Mouse (Mus musculus) liver, embryonic 14.5 days (tissue): ENCODE measurements around the gene Tmtc1. TPM values are rescaled to one million over a fixed set of nuclear protein-coding genes. Genes with fewer than 3 reads are reported as not detected.

Experiments
- ATAC-seq: fragments of 200-750 bp; cut with Nextera tagmentation; 2 replicates; pipeline ENCODE4 v1.8.0; 2017; ENCODE audit warnings: moderate number of reproducible peaks, mild to moderate bottlenecking, moderate library complexity; ENCODE audit not compliant: insufficient read depth
- DNase-seq, 3 experiments: peaks; one replicate each; pipeline ENCODE4 v3.0.0-alpha.2; 2012 to 2013; ENCODE audit warnings: low read depth in 3 of 3, low spot score in 3 of 3
- H3K27ac ChIP-seq: fragments of 300-500 bp; sonication (generic); 2 replicates; pipeline ENCODE4 v1.5.1; 2014; ENCODE audit warnings: moderate library complexity, mild to moderate bottlenecking, control low read depth, inconsistent platforms
- H3K27me3 ChIP-seq: fragments of 300-500 bp; sonication (generic); 2 replicates; pipeline ENCODE4 v1.6.1; 2014; ENCODE audit warnings: mild to moderate bottlenecking, low read length, moderate library complexity; ENCODE audit not compliant: control insufficient read depth, insufficient read depth
- H3K36me3 ChIP-seq: fragments of 300-500 bp; sonication (generic); replicated peaks from 2 replicates; pipeline ENCODE4 v1.6.1; 2014; ENCODE audit warnings: low read depth; ENCODE audit not compliant: control insufficient read depth, insufficient read depth
- H3K4me1 ChIP-seq, 2 experiments: fragments of 200-500 bp in 1 of 2; fragments of 300-500 bp in 1 of 2; sonication (generic) in 1 of 2; replicated peaks; 2 replicates each; pipeline ENCODE4 v1.6.1; 2012 to 2014; ENCODE audit warnings: antibody characterized with exemption in 1 of 2, inconsistent platforms in 1 of 2, low read length in 1 of 2; ENCODE audit not compliant: control insufficient read depth in 2 of 2, insufficient read depth in 2 of 2
- H3K4me2 ChIP-seq: fragments of 300-500 bp; sonication (generic); 2 replicates; pipeline ENCODE4 v1.6.1; 2014; ENCODE audit warnings: low read depth, mild to moderate bottlenecking, control low read depth, moderate library complexity
- H3K4me3 ChIP-seq, 2 experiments: fragments of 200-500 bp in 1 of 2; fragments of 300-500 bp in 1 of 2; sonication (generic) in 1 of 2; 2 replicates each; pipeline ENCODE4 v1.5.1; 2012 to 2014; ENCODE audit warnings: low read depth in 2 of 2, low read length in 2 of 2, mild to moderate bottlenecking in 2 of 2, control low read depth in 1 of 2, inconsistent platforms in 1 of 2, moderate library complexity in 1 of 2; ENCODE audit not compliant: insufficient read depth in 1 of 2
- H3K9ac ChIP-seq: fragments of 300-500 bp; sonication (generic); replicated peaks from 2 replicates; pipeline ENCODE4 v1.6.1; 2014; ENCODE audit warnings: mild to moderate bottlenecking, control low read depth, moderate library complexity
- H3K9me3 ChIP-seq: fragments of 300-500 bp; sonication (generic); 2 replicates; pipeline ENCODE4 v1.6.1; 2016; ENCODE audit warnings: low read length, mixed read lengths; ENCODE audit not compliant: control insufficient read depth
- CTCF ChIP-seq: IDR thresholded peaks from 2 replicates; pipeline ENCODE4 v1.5.1; 2016; ENCODE audit warnings: antibody characterized with exemption, low read depth, control low read depth
- EP300 ChIP-seq: IDR thresholded peaks from 2 replicates; pipeline ENCODE4 v1.6.1; 2016; ENCODE audit warnings: antibody characterized with exemption, low read depth
- WGBS: fragments of 180-500 bp; shearing (Covaris S2); extraction: QIAGEN DNeasy Blood & Tissue Kit; methylation state at CpG from one replicate; pipeline ENCODE4 v1.1.7; 2014; ENCODE audit not compliant: insufficient replicate concordance; 5-methylcytosine and 5-hydroxymethylcytosine counted together
- polyA plus RNA-seq, 2 experiments: library from polyadenylated mRNA; depleted of rRNA in 1 of 2; stranded (reverse) in 1 of 2; unstranded in 1 of 2; fragments of >200 nt; fragmentation: Nextera tagmentation in 1 of 2; extraction: Ambion mirVana in 1 of 2; gene quantifications; 2 replicates each; pipeline versions ENCODE4 v1.2.1 to v1.2.3; 2012 to 2014

Tmtc1 gene
- polyA plus RNA-seq, 2 experiments = 0.04 to 0.09 TPM

DNA sequence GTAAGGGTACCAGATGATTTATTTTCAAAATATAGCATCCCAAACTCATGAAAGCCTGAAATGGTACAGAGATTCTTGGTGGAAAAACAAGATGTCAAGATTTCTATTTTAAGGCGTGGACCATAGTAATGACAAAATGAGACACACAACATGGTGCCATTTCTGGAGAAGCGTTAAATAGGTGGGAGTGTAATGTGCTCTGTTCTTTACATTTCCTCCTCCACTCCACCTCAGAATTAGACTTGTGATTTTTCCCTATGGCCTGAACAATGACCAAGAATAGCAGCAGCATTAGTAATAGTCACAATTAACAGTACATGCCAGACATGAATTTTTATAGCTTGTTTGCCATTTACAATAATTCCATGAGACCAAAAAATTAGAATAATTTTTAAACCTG, 102.0 kb downstream of the Tmtc1 start:
- TF ChIP-seq EP300 (no peak), CTCF (no peak)
- no peak for DNase-seq
- 29% methylated on average over 2 of the region's 2 CpGs for WGBS
- Histone ChIP-seq H3K27ac (no peak overlapping the region), H3K4me1 (no peaks in the 10 kb centered on the region), H3K9ac (no peak overlapping the region), H3K4me2 (no peak overlapping the region), H3K9me3 (no peaks in the 10 kb centered on the region), H3K36me3 (no peaks in the 10 kb centered on the region), H3K27me3 (no peaks in the 10 kb centered on the region), H3K4me3 (no peak overlapping the region)
- no peak for ATAC-seq

DNA sequence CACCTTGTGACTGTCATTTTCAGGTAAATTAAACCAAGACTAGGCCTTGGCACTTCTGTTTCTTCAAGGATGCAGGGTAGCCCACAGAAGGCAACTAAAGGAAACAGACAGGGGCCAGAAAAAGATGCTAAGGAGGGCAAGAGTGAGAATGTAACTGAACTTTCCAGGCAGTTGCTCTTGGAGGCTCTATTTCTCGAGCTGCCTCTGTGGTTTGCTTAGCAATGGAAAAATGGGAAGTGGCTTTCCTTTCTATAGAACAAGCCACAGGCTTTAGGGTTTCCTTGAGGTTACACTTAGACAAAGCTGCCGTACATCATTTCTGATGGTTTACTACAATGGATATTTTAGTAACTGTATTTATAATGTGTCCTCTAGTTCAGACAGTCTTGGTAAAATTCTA, 102.4 kb downstream of the Tmtc1 start:
- DNase-seq (no peak), ATAC-seq (no peak)
- H3K36me3 ChIP-seq = no peaks in the 10 kb centered on the region
- WGBS = 24% methylated on average over 2 of the region's 2 CpGs
- no peak overlapping the region for H3K4me2 ChIP-seq
- H3K27me3 ChIP-seq = no peaks in the 10 kb centered on the region
- no peak overlapping the region for H3K27ac ChIP-seq
- no peak overlapping the region for H3K4me3 ChIP-seq
- no peaks in the 10 kb centered on the region for H3K4me1 ChIP-seq
- TF ChIP-seq EP300 (no peak), CTCF (no peak)
- H3K9me3 ChIP-seq = no peaks in the 10 kb centered on the region
- H3K9ac ChIP-seq = no peak overlapping the region

DNA sequence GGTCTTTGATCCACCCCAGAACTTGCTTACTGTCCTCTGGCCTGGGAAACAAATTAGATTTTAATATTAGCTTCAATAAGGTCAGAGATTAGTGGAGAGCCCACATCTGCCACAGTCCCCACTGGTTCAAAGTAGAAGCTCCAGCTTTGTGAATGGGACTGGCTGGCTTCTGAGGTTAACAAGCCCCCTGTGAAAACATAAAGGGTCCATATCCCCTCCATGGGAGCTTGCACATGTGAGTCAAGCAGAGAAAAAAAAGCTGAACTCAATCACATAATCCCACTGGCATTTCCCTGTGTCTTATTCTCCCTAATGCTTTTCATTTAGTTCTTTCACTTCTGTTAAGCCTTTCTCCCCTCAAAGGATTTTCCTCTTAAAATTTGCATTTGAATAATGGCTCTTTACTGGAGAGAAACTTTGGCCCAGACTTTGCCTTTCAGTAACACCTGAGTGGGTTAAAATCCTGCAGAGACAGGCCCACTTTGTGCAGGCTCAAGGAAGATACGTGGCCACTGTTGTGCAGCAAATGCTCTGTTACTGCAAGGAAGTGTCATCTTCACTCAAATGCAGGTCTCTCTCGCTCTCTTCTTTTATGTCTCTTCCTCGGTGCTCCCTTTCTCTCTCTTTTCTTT, 105.7 kb downstream of the Tmtc1 start:
- Histone ChIP-seq H3K9ac (no peak overlapping the region), H3K27ac (no peak overlapping the region), H3K4me2 (no peak overlapping the region), H3K27me3 (no peaks in the 10 kb centered on the region), H3K4me1 (no peaks in the 10 kb centered on the region), H3K9me3 (no peaks in the 10 kb centered on the region), H3K36me3 (no peaks in the 10 kb centered on the region), H3K4me3 (no peak overlapping the region)
- ATAC-seq (no peak), DNase-seq (no peak)
- no peak for TF ChIP-seq EP300
- TF ChIP-seq CTCF = no peak
- WGBS = 48% methylated on average over 3 of the region's 3 CpGs

DNA sequence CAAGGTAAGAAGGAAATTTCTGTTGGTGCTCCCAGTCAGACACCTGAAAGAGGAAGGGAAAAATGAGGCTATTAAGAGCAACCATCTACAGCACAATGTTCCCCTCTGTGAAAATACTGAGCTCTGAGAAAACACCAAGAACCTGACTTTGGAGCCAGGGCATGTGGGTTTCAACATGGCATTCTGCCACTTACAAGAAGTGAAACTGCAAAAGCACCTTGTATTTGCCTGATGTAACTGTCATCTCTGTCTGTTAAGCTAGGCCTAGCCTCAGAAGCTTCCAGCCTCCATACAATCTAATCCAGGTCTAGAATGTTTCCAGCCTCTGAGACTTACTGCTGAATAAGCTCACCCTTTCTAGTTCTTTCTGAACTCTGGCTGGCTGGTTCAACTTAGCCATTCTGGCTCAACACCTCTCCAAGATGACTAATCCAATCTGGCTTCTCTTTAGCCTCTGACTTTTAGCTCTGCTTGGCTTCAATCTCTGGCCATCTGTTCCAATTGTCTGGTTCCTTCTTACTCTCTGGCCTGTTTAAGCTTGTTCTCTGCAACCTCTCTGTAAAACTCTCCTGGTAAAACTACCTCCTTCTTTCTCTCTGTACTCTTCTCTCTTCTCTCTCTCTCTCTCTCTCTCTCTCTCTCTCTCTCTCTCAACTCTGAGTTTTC, 107.8 kb downstream of the Tmtc1 start:
- Histone ChIP-seq H3K36me3 (no peaks in the 10 kb centered on the region), H3K4me2 (no peak overlapping the region), H3K4me3 (no peak overlapping the region), H3K9ac (no peak overlapping the region), H3K9me3 (no peaks in the 10 kb centered on the region), H3K4me1 (no peaks in the 10 kb centered on the region), H3K27me3 (no peaks in the 10 kb centered on the region), H3K27ac (no peak overlapping the region)
- TF ChIP-seq EP300 = no peak
- TF ChIP-seq CTCF = no peak
- DNase-seq = no peak
- no peak for ATAC-seq

DNA sequence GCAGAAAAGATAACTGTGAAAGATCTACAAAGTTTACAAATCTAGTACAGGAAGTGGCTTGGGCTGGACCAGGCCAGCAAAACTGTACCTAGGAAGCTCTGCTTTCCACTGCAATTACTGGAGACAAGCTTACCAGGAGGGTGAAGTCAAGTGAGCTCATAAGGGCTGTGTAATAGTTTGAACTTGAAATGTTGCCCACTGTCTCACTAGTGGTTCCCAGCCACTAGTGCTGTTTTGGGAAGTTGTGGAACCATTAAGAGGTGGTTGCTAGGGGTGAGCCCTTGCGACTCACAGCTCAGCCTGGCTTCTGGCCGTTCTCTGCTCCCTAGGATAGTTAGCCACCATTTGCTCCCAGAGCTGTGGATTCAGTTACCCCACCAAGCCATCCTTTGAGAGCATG, 112.3 kb downstream of the Tmtc1 start:
- no peak overlapping the region for H3K4me2 ChIP-seq
- no peak for TF ChIP-seq CTCF
- TF ChIP-seq EP300 = no peak
- WGBS = 45% methylated on average over 2 of the region's 2 CpGs

More for the DNA sequence above, 112.3 kb downstream of the Tmtc1 start:
- Histone ChIP-seq H3K4me1 (no peaks in the 10 kb centered on the region), H3K27ac (no peak overlapping the region), H3K36me3 (no peaks in the 10 kb centered on the region), H3K4me3 (no peak overlapping the region), H3K9ac (no peak overlapping the region), H3K27me3 (no peaks in the 10 kb centered on the region), H3K9me3 (no peaks in the 10 kb centered on the region)
- ATAC-seq (no peak), DNase-seq (no peak)
